Mouse (Mus musculus) intestine, postnatal 0 days (tissue): Measurements from ENCODE around the gene Pip5k1b. TPM values are rescaled to one million over a fixed set of nuclear protein-coding genes. Genes with fewer than 3 reads are reported as not detected.
"Not testable (repeated sequence)": the region's sequence is repeated elsewhere in the genome, so short reads cannot be mapped to it uniquely, and the experiment has no call there.

ENCODE experiments used
- ATAC-seq: fragments of 200-750 bp; cut with Nextera tagmentation; 2 replicates; pipeline ENCODE4 v1.8.0; 2017; ENCODE audit warnings: mild to moderate bottlenecking, moderate TSS enrichment, moderate library complexity
- H3K27ac ChIP-seq: fragments of 300-500 bp; sonication (generic); 2 replicates; pipeline ENCODE4 v1.5.1; 2014; ENCODE audit warnings: mild to moderate bottlenecking, low read depth, low read length, moderate library complexity
- H3K27me3 ChIP-seq: fragments of 300-500 bp; sonication (generic); replicated peaks from 2 replicates; pipeline ENCODE4 v1.6.1; 2014; ENCODE audit warnings: low read length, mixed read lengths; ENCODE audit not compliant: control insufficient read depth, insufficient read depth
- H3K36me3 ChIP-seq: fragments of 300-500 bp; sonication (generic); 2 replicates; pipeline ENCODE4 v1.6.1; 2014; ENCODE audit warnings: mild to moderate bottlenecking, moderate library complexity; ENCODE audit not compliant: control insufficient read depth, insufficient read depth
- H3K4me1 ChIP-seq: fragments of 300-500 bp; sonication (generic); replicated peaks from 2 replicates; pipeline ENCODE4 v1.6.1; 2014; ENCODE audit warnings: antibody characterized with exemption, low read length, mixed read lengths; ENCODE audit not compliant: control insufficient read depth, insufficient read depth
- H3K4me2 ChIP-seq: fragments of 300-500 bp; sonication (generic); replicated peaks from 2 replicates; pipeline ENCODE4 v1.6.1; 2014; ENCODE audit warnings: low read depth, mild to moderate bottlenecking, moderate library complexity
- H3K4me3 ChIP-seq: fragments of 300-500 bp; sonication (generic); 2 replicates; pipeline ENCODE4 v1.5.1; 2014; ENCODE audit warnings: low read depth, low read length
- H3K9ac ChIP-seq: fragments of 300-500 bp; sonication (generic); 2 replicates; pipeline ENCODE4 v1.6.1; 2014; ENCODE audit warnings: mild to moderate bottlenecking, low read depth, low read length
- H3K9me3 ChIP-seq: fragments of 300-500 bp; sonication (generic); 2 replicates; pipeline ENCODE4 v1.6.1; 2016; ENCODE audit warnings: mixed run types; ENCODE audit not compliant: control insufficient read depth
- CTCF ChIP-seq: sonication (generic); IDR thresholded peaks from 2 replicates; pipeline ENCODE4 v1.5.1; 2016; ENCODE audit warnings: low read depth, mild to moderate bottlenecking, control low read depth, antibody characterized with exemption, moderate library complexity
- WGBS: fragments of 180-500 bp; shearing (Covaris S2); extraction: QIAGEN DNeasy Blood & Tissue Kit; methylation state at CpG from one replicate; pipeline ENCODE4 v1.1.7; 2014; 5-methylcytosine and 5-hydroxymethylcytosine counted together
- polyA plus RNA-seq: library from polyadenylated mRNA; unstranded; fragments of >200 nt; fragmentation: Nextera tagmentation; extraction: Ambion mirVana; gene quantifications from 2 replicates; pipeline ENCODE4 v1.2.1, GENCODE M21; 2015

The Pip5k1b gene
- polyA plus RNA-seq, 1 experiment from 2014 or later, result 29.4 TPM

GRCm38 (mm10) chr19:24554425-24554824, 1.2 kb downstream of the Pip5k1b start:
- H3K9ac ChIP-seq, result no peak overlapping the region
- ATAC-seq, result peak; percentile 66
- peak overlapping the region; percentile 80 for H3K4me3 ChIP-seq
- no peaks in the 10 kb centered on the region for H3K36me3 ChIP-seq
- no peak for TF ChIP-seq CTCF
- no peaks in the 10 kb centered on the region for H3K9me3 ChIP-seq
- peaks cover 5% of the 10 kb centered on the region; the same call in 1 of the 2 replicates for H3K4me1 ChIP-seq
- H3K27ac ChIP-seq, result peak overlapping the region; percentile 95
- H3K4me2 ChIP-seq, result peak overlapping the region; percentile 86
- 0 out of 2 replicates have a peak, but pooled peaks cover 6% of the 10 kb centered on the region for H3K27me3 ChIP-seq
- WGBS, result 16% methylated on average over 4 of the region's 4 CpGs

DNA sequence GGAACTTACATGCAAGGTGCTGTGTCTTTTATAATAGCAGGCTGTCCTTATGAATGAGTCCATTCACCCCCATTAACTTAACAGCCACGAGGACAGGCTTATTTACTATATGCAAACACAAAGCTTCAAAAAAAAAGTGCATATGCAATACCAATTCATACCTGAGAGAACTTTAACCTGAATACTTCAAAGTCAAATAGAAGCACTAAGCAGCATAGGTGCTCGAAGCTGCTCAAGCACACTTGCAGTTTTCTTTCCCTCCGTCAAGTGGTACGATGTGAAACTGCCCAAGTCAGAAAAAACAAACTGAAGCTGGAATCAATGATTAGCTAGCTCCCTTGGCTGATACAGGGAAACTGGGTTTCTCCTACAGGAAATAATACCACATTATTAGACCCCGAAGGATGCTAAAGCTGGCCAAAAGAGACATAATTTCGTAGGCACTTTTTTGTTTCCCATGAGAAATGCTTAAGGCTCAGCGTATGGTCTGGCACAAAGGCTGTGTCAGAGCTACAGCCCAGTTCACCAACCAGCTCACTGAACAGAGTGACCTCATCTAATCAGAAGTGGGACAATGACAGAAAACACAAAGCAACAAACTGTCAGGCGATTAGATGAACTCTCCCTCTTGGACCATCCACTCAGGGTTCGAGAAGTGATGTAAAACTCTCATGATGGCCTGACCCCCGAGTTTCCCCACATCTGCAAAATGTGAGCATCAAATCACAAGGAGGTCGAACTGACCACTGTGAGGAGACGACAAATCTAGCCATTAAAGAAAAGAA, 2.2 kb downstream of the Pip5k1b start:
- H3K4me2 ChIP-seq, result peak overlapping the region; percentile 86
- peak; percentile 14; the same call in 1 of the 2 replicates for TF ChIP-seq CTCF
- peak overlapping the region; percentile 95 for H3K27ac ChIP-seq
- 43% methylated on average over 12 of the region's 12 CpGs for WGBS
- H3K4me1 ChIP-seq, result peaks cover 5% of the 10 kb centered on the region; the same call in 1 of the 2 replicates
- no peaks in the 10 kb centered on the region for H3K9me3 ChIP-seq
- 0 out of 2 replicates have a peak, but pooled peaks cover 6% of the 10 kb centered on the region for H3K27me3 ChIP-seq
- peak overlapping the region; percentile 80; the same call in 1 of the 2 replicates for H3K4me3 ChIP-seq
- ATAC-seq, result peak; percentile 18
- no peaks in the 10 kb centered on the region for H3K36me3 ChIP-seq
- no peak overlapping the region for H3K9ac ChIP-seq

GRCm38 (mm10) chr19:24552641-24553040, 3.0 kb downstream of the Pip5k1b start:
- H3K27ac ChIP-seq, H3K4me1 ChIP-seq, H3K9me3 ChIP-seq, ATAC-seq, H3K27me3 ChIP-seq, H3K9ac ChIP-seq, H3K4me3 ChIP-seq, H3K36me3 ChIP-seq: not testable (repeated sequence)
- H3K4me2 ChIP-seq, result peak overlapping the region; percentile 46; the same call in 1 of the 2 replicates
- 82% methylated on average over 6 of the region's 6 CpGs for WGBS

DNA sequence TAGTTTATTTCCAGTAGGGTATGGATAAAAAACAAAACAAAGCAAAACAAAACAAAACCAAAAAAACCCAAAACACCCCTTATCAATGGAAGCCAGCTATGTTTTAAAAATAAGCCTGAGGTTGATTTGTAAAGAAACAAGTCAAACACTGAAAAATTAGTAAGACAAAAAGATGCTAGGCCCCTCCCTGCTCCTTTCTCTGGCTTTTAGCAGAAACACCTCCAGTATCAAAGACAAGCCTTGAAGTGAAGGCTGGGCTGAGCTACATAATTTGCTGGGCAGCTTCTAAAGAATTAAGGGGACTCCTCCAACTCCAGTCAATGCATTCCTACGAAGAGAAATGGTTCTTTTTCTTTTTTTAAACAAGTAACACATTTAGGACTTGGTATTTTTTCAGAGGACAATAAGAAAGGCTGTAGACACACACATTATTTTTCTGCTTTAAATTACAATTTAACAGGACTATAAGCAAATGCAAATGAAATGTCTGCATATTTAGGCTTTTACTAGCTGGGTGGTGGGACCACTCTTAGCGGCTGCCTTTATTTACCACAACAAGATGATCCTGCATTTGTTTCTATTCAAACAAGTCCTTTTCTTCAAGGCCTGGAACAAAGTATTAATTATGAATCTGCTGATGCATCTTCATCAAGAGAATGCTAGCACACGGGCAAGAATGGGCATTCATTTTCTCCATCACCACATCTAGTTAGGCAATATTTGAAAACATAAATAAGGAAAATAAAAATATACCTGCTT, 4.3 kb downstream of the Pip5k1b start:
- Histone ChIP-seq H3K4me1 (no peaks in the 10 kb centered on the region), H3K4me3 (no peak overlapping the region), H3K9ac (no peak overlapping the region), H3K27me3 (0 out of 2 replicates have a peak, but pooled peaks cover 2% of the 10 kb centered on the region), H3K27ac (no peak overlapping the region), H3K36me3 (no peaks in the 10 kb centered on the region), H3K4me2 (no peak overlapping the region), H3K9me3 (no peaks in the 10 kb centered on the region)
- no peak for TF ChIP-seq CTCF
- no peak for ATAC-seq
- WGBS, result 72% methylated on average over 3 of the region's 3 CpGs

DNA sequence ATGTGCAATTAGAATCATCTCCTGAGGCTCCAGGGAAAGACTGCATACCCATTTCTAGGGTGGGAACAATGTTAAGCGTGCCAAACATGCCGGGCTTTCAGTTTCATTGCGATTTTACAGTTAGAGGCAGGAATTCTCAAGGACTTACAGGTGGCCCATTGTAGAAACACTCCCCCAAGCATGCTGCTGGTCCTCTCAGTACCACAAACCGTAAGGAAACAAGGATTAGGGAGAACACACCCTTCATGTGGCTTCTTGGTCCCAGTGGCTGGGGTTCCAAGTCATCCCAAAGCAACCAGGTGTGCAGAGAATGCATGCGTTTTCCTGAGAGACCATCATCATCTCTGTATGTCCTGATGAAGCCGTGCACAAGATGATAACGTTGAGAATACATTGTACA, 4.9 kb downstream of the Pip5k1b start:
- H3K9ac ChIP-seq, result no peak overlapping the region
- no peaks in the 10 kb centered on the region for H3K36me3 ChIP-seq
- no peaks in the 10 kb centered on the region for H3K9me3 ChIP-seq
- no peak overlapping the region for H3K27ac ChIP-seq
- no peak overlapping the region for H3K4me3 ChIP-seq
- no peaks in the 10 kb centered on the region for H3K4me1 ChIP-seq
- TF ChIP-seq CTCF, result no peak
- 71% methylated on average over 7 of the region's 7 CpGs for WGBS
- H3K27me3 ChIP-seq, result no peaks in the 10 kb centered on the region
- no peak overlapping the region for H3K4me2 ChIP-seq
- no peak for ATAC-seq

DNA sequence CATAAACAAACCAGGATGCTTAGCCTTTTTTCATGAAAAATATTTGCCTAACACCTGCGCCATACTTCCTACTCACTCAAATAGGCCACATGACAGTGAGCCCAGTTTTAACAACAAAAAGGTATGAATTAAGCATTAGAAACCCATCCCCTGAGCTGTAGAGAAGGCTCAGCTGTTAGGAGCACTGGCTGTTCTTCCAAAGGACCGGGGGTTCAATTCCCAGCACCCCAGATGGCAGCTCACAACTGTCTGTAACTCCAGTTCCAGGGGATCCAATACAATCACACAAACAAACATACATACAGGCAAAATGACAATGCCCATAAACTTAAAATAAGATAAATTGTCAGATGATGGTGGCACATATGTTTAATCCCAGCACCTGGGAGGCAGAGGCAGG, 5.7 kb downstream of the Pip5k1b start:
- TF ChIP-seq CTCF, result no peak
- H3K4me3 ChIP-seq, result no peak overlapping the region
- no peak overlapping the region for H3K27ac ChIP-seq
- no peaks in the 10 kb centered on the region for H3K9me3 ChIP-seq
- no peaks in the 10 kb centered on the region for H3K4me1 ChIP-seq
- H3K27me3 ChIP-seq, result no peaks in the 10 kb centered on the region
- no peaks in the 10 kb centered on the region for H3K36me3 ChIP-seq
- no peak overlapping the region for H3K4me2 ChIP-seq
- no peak overlapping the region for H3K9ac ChIP-seq
- 90% methylated on average over 2 of the region's 2 CpGs for WGBS
- ATAC-seq, result no peak
